Mouse (Mus musculus) olfactory bulb, adult 2 months (tissue): ENCODE data around the gene Folr1.

Experiments used
- CTCF ChIP-seq: fragments of 200-500 bp; IDR thresholded peaks from 2 replicates; pipeline ENCODE4 v1.5.1; 2012; ENCODE audit warnings: low read depth, mild to moderate bottlenecking, low read length, moderate library complexity; ENCODE audit not compliant: insufficient read depth
- POLR2A ChIP-seq: fragments of 200-500 bp; IDR thresholded peaks from 2 replicates; pipeline ENCODE4 v1.6.1; 2012; ENCODE audit warnings: mild to moderate bottlenecking, low read depth, low read length, moderate library complexity; ENCODE audit not compliant: insufficient read depth

GRCm38 (mm10) chr7:101863415-101863814 is 7.2 kb downstream of the Folr1 start, which contains the start of gene Anapc15:
- TF ChIP-seq CTCF = no peak
- TF ChIP-seq POLR2A = no peak
